Mouse (Mus musculus): Measurements from ENCODE around the gene 2210016F16Rik.

DNA sequence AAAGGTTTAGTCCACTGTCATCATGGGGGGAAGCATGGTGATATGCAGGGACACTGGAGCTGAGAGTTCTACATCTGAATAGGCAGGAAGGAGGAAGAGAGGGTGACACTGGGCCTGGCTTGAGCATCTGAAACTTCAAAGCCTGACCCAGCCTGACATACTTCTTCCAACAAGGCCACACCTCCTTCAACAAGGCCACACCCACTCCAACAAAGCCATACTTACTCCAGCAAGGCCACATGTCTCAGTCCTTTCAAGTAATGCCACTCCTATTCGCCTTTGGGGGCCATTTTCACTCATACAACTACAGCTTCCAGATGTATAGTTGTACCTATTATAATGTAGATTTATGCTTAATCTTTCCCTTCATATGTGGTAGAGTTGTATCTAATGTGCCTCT is 17.4 kb downstream of the 2210016F16Rik start:
- TF ChIP-seq CTCF (IDR thresholded peaks at IDR 0.05; ENCODE audit: low read depth) (no peak), EP300 (optimal IDR thresholded peaks at IDR 0.05) (no peak)

Data from stomach, postnatal 0 days (tissue).